Mouse (Mus musculus) liver, embryonic 13.5 days (tissue): Measurements from ENCODE around the gene Ap5s1. TPM values are rescaled to one million over a fixed set of nuclear protein-coding genes. Genes with fewer than 3 reads are reported as not detected.

Experiments
- ATAC-seq: fragments of 200-750 bp; cut with Nextera tagmentation; 2 replicates; pipeline ENCODE4 v1.8.0; 2017; ENCODE audit warnings: low read depth, mild to moderate bottlenecking, moderate number of reproducible peaks, moderate library complexity
- DNase-seq: peaks from one replicate; pipeline ENCODE4 v3.0.0; 2022
- H3K27ac ChIP-seq: fragments of 300-500 bp; sonication (generic); 2 replicates; pipeline ENCODE4 v1.5.1; 2015; ENCODE audit warnings: moderate library complexity, mild to moderate bottlenecking, inconsistent platforms
- H3K27me3 ChIP-seq: fragments of 300-500 bp; sonication (generic); 2 replicates; pipeline ENCODE4 v1.6.1; 2015; ENCODE audit warnings: mild to moderate bottlenecking, inconsistent platforms
- H3K36me3 ChIP-seq: fragments of 300-500 bp; sonication (generic); 2 replicates; pipeline ENCODE4 v1.6.1; 2015; ENCODE audit warnings: mild to moderate bottlenecking, inconsistent platforms
- H3K4me1 ChIP-seq: fragments of 300-500 bp; sonication (generic); replicated peaks from 2 replicates; pipeline ENCODE4 v1.6.1; 2015; ENCODE audit warnings: inconsistent platforms
- H3K4me2 ChIP-seq: fragments of 300-500 bp; sonication (generic); 2 replicates; pipeline ENCODE4 v1.6.1; 2015; ENCODE audit warnings: inconsistent platforms, mild to moderate bottlenecking, moderate library complexity
- H3K4me3 ChIP-seq: fragments of 300-500 bp; sonication (generic); replicated peaks from 2 replicates; pipeline ENCODE4 v1.5.1; 2015; ENCODE audit warnings: mild to moderate bottlenecking, inconsistent platforms
- H3K9ac ChIP-seq: fragments of 300-500 bp; sonication (generic); 2 replicates; pipeline ENCODE4 v1.6.1; 2015; ENCODE audit warnings: mild to moderate bottlenecking, inconsistent platforms
- H3K9me3 ChIP-seq: fragments of 300-500 bp; sonication (generic); replicated peaks from 2 replicates; pipeline ENCODE4 v1.6.1; 2016; ENCODE audit warnings: inconsistent platforms
- WGBS: fragments of 180-500 bp; shearing (Covaris S2); methylation state at CpG from one replicate; pipeline ENCODE4 v1.1.7; 2015; ENCODE audit not compliant: insufficient replicate concordance; 5-methylcytosine and 5-hydroxymethylcytosine counted together
- polyA plus RNA-seq: library from polyadenylated mRNA; unstranded; fragments of >200 nt; fragmentation: Nextera tagmentation; extraction: Ambion mirVana; gene quantifications from 2 replicates; pipeline ENCODE4 v1.2.1, GENCODE M21; 2015

The Ap5s1 gene
- polyA plus RNA-seq, 1 experiment from 2014 or later = 19.7 TPM

DNA sequence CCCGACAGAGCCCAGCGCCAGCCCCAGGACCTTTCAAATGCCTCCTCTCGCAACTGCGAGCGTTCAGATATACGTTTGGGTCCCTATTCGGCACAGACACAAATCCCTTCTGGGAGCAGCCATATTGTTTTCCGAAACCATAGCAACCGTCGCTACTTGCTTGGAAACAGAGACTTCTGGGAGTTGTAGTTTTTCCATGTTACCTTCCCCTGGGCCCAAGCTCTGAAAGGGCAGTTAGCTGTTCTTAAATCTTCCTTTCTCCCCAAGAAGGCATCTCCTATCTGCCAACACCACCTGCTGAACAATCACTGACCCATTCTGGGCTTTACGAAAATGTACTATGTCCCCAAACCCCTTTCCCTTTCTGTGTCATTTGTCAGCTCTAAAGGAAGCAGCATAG is 32.2 kb upstream of the Ap5s1 start:
- peaks cover 13% of the 10 kb centered on the region for H3K36me3 ChIP-seq
- peak overlapping the region; percentile 52 for H3K4me3 ChIP-seq
- H3K27ac ChIP-seq = no peak overlapping the region
- WGBS = 2% methylated on average over 11 of the region's 11 CpGs
- no peaks in the 10 kb centered on the region for H3K9me3 ChIP-seq
- H3K9ac ChIP-seq = no peak overlapping the region
- ATAC-seq (peak; percentile 19; the same call in 1 of the 2 replicates), DNase-seq (no peak)
- H3K4me1 ChIP-seq = peaks cover 78% of the 10 kb centered on the region
- H3K4me2 ChIP-seq = peak overlapping the region; percentile 68
- peaks cover 50% of the 10 kb centered on the region for H3K27me3 ChIP-seq

DNA sequence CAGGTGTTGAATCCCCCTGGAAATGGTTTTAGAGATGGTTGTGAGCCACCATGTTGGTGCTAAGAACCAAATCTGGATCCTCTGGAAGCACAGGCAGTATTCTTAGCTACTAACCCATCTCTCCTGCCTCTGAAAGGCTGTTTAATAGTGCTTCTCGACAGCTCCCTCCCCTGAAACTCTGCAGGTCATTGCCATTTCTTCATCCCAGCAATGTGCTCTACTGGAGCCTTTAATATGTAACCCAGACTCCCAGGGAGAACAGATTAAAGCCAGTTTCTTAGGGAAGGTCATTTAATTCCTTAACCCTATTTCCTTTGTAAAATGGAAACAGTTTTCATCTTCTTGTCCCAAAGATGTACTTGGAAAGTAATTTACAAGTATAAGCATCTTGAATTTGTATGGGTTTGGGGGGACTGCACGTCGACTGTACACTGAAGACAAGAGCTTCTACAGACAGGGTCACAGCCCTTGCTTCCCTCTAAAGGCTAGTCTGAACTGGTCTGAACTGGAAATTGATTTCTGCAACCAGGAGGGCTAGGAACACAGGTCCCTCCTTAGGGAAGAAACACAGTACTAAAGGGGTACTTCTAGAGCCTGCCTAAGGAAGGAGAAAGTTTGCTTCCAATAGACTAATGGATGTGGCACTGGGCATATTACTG is 31.5 kb upstream of the Ap5s1 start:
- peaks cover 13% of the 10 kb centered on the region for H3K36me3 ChIP-seq
- ATAC-seq (no peak), DNase-seq (no peak)
- peaks cover 42% of the 10 kb centered on the region for H3K27me3 ChIP-seq
- H3K9me3 ChIP-seq = no peaks in the 10 kb centered on the region
- peak overlapping the region; percentile 67 for H3K27ac ChIP-seq
- peaks cover 82% of the 10 kb centered on the region for H3K4me1 ChIP-seq
- no peak overlapping the region for H3K4me3 ChIP-seq
- H3K4me2 ChIP-seq = no peak overlapping the region; the same call in 1 of the 2 replicates
- H3K9ac ChIP-seq = no peak overlapping the region
- 73% methylated on average over 3 of the region's 3 CpGs for WGBS

DNA sequence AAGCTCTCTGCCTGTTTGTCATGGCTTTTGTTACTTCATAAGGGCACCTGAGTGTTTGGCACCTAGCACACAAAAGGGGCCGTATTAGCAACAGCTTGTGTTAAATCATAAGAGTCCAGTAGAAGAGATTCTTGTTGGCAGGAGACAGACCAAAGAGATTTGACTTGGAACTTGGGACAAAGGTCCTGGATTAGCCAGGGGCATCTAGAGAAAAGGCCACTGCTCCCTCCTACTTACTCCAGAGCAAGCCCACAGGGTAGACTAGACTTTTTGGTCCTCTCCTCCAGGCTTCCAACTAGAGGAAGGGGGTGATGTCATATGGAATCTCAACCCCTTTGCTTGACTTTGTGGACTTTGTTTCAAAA is 31.0 kb upstream of the Ap5s1 start:
- 91% methylated on average over 1 of the region's 1 CpGs for WGBS
- Histone ChIP-seq H3K4me1 (peaks cover 87% of the 10 kb centered on the region), H3K27me3 (peaks cover 37% of the 10 kb centered on the region), H3K4me2 (no peak overlapping the region), H3K9me3 (no peaks in the 10 kb centered on the region), H3K36me3 (peaks cover 13% of the 10 kb centered on the region), H3K4me3 (no peak overlapping the region), H3K27ac (peak overlapping the region; percentile 67), H3K9ac (peak overlapping the region; percentile 96)
- no peak for ATAC-seq
- DNase-seq = no peak

DNA sequence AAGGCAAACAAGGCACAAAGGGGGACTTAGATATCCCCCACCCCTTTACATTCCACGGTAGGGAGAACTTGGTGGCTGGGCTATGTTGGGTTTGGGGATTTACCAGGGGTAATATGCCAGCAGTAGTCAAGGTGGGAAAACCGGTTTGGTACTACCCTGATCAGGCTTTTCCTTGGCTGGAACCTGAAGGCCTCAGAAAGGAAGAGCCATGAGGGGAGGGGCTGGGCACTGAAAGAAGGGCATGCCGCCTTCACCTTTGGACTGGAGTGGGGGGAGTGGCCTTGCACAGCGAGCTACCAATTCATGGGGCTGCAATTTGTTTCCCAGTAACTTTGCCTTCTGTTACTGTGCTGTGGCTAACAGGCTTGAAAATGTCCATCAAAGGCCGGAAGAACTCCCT is 30.4 kb upstream of the Ap5s1 start:
- ATAC-seq (no peak), DNase-seq (no peak)
- Histone ChIP-seq H3K9me3 (no peaks in the 10 kb centered on the region), H3K4me2 (peak overlapping the region; percentile 98), H3K4me3 (no peak overlapping the region), H3K27me3 (peaks cover 32% of the 10 kb centered on the region), H3K4me1 (peaks cover 83% of the 10 kb centered on the region), H3K36me3 (peaks cover 13% of the 10 kb centered on the region), H3K27ac (peak overlapping the region; percentile 94; the same call in 1 of the 2 replicates), H3K9ac (peak overlapping the region; percentile 96)
- 66% methylated on average over 5 of the region's 5 CpGs for WGBS

DNA sequence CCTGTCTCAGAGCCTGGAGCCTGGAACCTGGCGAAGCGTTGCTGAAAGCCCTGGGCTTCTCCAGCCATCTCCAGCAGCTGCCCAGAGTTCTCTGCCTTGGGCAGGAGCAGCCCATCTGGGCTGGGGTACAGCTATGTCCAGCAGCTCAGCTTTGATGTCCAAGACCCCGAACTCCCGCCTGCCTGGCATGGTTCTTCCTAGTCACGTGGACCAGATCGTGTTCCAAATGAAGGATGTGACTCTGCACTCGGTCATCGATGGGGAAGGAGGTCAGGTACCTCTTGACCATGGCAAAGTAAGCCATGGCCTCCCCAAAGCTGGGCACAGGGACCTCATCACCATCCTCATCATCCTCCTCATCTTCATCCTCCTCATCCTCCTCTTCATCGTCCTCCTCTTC is 28.9 kb upstream of the Ap5s1 start:
- Histone ChIP-seq H3K9ac (peak overlapping the region; percentile 96), H3K36me3 (peaks cover 13% of the 10 kb centered on the region), H3K27me3 (peaks cover 17% of the 10 kb centered on the region), H3K27ac (peak overlapping the region; percentile 94), H3K4me2 (peak overlapping the region; percentile 98), H3K9me3 (no peaks in the 10 kb centered on the region), H3K4me1 (peaks cover 68% of the 10 kb centered on the region), H3K4me3 (peak overlapping the region; percentile 82)
- 85% methylated on average over 9 of the region's 9 CpGs for WGBS
- ATAC-seq (no peak), DNase-seq (no peak)

DNA sequence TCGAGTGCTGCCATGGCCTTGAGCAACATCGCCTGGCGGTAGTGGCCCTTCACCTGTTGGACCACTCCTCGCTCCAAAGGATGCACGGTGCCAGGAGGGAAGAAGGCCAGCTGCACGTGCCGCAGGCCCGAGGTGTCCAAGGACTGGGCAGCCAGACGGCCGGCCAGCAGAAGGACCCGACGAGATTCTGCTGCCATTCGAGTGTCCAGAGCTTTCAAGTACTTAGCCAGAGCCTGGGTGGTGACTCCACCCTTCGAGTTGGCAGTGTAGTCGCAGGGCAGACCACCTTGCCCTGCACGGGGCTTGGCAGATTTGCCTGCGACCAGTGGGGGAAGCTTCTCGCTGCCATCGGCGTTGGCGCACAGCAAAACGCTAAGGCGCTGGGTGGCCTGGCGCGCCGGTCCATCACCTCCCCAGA is 28.0 kb upstream of the Ap5s1 start:
- no peak for DNase-seq
- Histone ChIP-seq H3K27me3 (peaks cover 8% of the 10 kb centered on the region), H3K9me3 (no peaks in the 10 kb centered on the region), H3K36me3 (peaks cover 13% of the 10 kb centered on the region), H3K4me1 (peaks cover 69% of the 10 kb centered on the region), H3K27ac (peak overlapping the region; percentile 94), H3K4me2 (peak overlapping the region; percentile 98), H3K9ac (peak overlapping the region; percentile 96), H3K4me3 (peak overlapping the region; percentile 82)
- ATAC-seq = peak; percentile 3; the same call in 1 of the 2 replicates
- WGBS = 51% methylated on average over 26 of the region's 26 CpGs

DNA sequence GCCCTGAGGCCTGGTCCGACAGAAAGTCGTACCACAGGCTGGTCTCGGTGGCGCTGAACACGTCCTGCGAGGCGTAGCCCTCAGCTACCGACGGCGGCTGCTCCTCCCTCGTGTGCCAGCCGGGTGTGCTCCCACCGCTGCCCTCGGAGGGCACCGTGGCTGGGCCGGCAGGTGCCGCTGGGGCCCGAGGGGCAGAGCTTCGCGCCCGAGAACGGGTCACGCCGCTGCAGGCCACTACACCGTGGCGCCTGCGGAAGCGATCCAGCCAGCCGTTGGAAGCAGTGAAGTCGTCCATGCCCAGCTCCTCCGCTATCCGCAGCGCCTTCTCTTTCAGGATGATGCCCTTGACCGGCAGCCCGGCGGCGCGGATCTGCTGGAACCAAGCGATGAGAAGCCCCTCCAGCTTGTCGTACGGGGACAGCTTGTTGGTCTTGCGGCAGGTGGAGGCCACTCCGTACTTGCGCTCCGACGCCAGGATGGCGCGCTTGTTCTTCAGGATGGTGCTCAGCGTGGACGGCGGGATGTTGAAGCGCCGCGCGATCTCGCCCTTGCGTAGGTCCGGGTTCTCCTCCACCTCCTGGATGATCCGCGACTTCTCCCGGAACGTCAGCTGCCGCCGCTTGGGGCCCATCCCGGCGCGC is 27.5 kb upstream of the Ap5s1 start:
- Histone ChIP-seq H3K27ac (peak overlapping the region; percentile 94), H3K4me3 (peak overlapping the region; percentile 82), H3K4me1 (peaks cover 65% of the 10 kb centered on the region), H3K36me3 (peaks cover 13% of the 10 kb centered on the region), H3K27me3 (peaks cover 3% of the 10 kb centered on the region), H3K4me2 (peak overlapping the region; percentile 98), H3K9ac (peak overlapping the region; percentile 96), H3K9me3 (no peaks in the 10 kb centered on the region)
- 1% methylated on average over 67 of the region's 67 CpGs for WGBS
- ATAC-seq (peak; percentile 67), DNase-seq (peak; percentile 53)

DNA sequence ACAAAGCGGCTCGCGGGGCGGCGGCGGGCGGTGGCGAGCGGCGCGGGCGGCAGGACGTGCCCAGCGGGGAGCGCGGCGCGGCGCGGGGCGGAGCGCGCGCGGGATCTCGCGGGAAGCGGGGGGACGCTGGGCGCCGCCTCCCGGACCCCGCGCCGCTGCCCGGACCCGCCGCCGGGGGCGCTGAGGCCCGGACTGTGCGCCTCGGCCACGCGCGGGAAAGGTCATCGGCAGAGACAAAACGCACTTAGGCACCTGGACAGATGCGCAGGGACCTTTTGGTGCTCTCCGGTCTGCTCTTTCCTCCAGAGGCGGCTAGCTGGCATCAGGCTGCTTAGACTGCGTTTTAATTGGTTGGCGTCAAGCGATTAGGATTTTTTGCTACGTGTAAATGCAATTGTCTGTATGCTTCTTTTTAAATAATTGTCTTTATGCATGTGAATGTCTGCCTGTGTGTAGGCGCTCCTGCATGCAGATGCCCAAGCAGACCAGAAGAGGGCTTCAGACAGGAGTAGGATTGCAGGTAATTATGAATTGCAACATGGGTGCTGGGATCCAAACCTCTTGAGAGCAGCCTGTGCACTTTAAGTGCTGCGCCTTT is 26.8 kb upstream of the Ap5s1 start, which contains the start of gene Cenpb:
Gene Cenpb, minus strand, starts transcription at position 78 of the 598 bp plus-strand sequence.
- peak within 1 kb of the TSS; percentile 96 for H3K9ac ChIP-seq
- peak within 1 kb of the TSS; percentile 82 for H3K4me3 ChIP-seq
- H3K9me3 ChIP-seq = no peaks in the 10 kb centered on the region
- 3% methylated on average over 51 of the region's 57 CpGs for WGBS
- H3K4me2 ChIP-seq = peak within 1 kb of the TSS; percentile 98
- H3K36me3 ChIP-seq = peaks cover 13% of the 10 kb centered on the region
- ATAC-seq = peak; percentile 83
- DNase-seq = peak; percentile 72
- no peaks in the 10 kb centered on the region for H3K27me3 ChIP-seq
- H3K27ac ChIP-seq = peak within 1 kb of the TSS; percentile 94
- H3K4me1 ChIP-seq = peaks cover 57% of the 10 kb centered on the region

DNA sequence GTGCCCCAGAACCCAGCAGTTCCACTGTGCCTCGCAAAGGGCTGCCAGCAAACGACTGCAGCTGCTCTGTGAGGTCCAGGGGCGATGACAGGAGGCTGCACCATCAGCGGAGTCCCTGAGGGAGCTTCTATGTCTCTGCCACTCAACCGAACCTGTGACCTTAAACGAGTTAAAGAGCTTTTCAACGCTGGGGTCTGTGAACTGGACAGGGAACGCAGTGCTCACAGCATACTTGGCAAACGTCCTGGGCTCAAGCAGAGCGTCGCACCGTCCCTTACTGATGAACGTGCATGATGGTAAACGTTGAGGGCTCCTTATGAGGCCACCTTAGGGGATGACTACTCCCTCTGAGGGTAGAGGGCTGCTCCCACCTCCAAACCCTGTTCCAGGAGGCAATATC is 20.5 kb upstream of the Ap5s1 start:
- Histone ChIP-seq H3K4me2 (peak overlapping the region; percentile 82), H3K27me3 (no peaks in the 10 kb centered on the region), H3K9me3 (no peaks in the 10 kb centered on the region), H3K4me1 (peaks cover 57% of the 10 kb centered on the region), H3K9ac (peak overlapping the region; percentile 97), H3K36me3 (peaks cover 31% of the 10 kb centered on the region), H3K27ac (peak overlapping the region; percentile 98), H3K4me3 (peak overlapping the region; percentile 92)
- DNase-seq = no peak
- WGBS = 2% methylated on average over 14 of the region's 14 CpGs
- peak; percentile 52 for ATAC-seq

DNA sequence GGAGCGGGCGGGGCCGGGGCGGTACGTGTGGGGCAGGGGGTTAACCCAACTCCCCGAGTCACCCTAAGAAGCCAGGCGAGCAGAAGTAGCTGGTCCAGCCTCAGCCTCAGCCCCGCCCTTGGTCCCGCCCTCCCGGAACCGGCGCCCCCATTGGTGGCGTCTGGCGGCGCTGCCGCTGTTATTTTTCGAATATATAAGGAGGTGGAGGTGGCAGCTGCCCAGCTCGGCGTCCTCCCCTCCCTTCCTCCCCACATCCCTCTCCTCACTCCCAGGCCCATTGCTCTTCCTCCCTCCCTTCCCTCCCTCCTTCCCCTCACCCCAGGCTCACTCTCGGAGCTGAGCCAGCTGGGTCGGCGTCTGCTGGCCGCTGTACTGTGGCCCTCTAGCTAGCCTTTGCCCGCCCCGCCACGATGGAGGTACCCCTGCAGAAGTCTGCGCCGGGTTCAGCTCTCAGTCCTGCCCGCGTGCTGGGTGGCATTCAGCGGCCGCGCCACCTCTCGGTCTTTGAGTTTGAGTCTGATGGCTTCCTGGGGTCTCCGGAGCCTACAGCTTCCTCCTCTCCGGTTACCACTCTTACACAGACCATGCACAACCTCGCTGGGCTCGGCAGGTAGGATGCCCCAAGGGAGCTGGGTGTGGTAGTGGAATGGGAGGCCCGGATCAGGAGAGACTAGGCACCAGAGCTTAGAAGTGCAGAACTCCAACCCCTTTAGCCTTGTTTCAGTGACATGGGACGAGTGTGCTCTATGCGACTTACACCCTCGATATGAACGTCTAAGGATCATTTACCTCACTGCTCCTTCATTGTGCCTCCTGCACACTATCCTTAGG is 19.9 kb upstream of the Ap5s1 start, which contains the start of the genes Cdc25b and Spef1:
Gene Cdc25b, plus strand, starts transcription at position 179 of the 831 bp plus-strand sequence.
Gene Spef1, minus strand, starts transcription at position 512 of the 831 bp plus-strand sequence.
- Histone ChIP-seq H3K36me3 (peaks cover 37% of the 10 kb centered on the region), H3K4me2 (peak within 1 kb of the TSS; percentile 82), H3K27me3 (no peaks in the 10 kb centered on the region), H3K27ac (peak within 1 kb of the TSS; percentile 98), H3K4me1 (peaks cover 63% of the 10 kb centered on the region), H3K4me3 (peak within 1 kb of the TSS; percentile 92), H3K9ac (peak within 1 kb of the TSS; percentile 97), H3K9me3 (no peaks in the 10 kb centered on the region)
- ATAC-seq (peak; percentile 86), DNase-seq (peak; percentile 86)
- under 1% methylated on average over 42 of the region's 43 CpGs for WGBS

DNA sequence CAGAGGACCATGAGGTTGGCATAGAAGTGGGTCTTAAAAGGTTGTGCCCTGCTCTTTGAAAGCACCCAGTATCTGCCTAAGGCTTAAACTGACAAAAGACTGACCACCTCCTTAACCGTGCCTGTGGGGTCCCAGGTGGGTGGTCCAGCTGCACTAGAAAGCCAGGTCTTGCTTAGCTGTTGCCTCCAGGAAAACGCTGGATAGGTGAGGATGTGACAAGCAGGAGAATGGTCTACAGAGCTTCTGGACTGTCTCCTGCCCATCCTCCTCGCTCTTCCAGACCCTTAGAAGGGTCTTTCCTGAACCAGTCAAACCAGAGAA is 19.3 kb upstream of the Ap5s1 start:
- Histone ChIP-seq H3K27ac (peak overlapping the region; percentile 98), H3K27me3 (no peaks in the 10 kb centered on the region)
- no peak for ATAC-seq

More for the DNA sequence above, 19.3 kb upstream of the Ap5s1 start:
- Histone ChIP-seq H3K36me3 (peaks cover 43% of the 10 kb centered on the region), H3K4me1 (peaks cover 63% of the 10 kb centered on the region), H3K9me3 (no peaks in the 10 kb centered on the region), H3K4me2 (peak overlapping the region; percentile 82), H3K4me3 (peak overlapping the region; percentile 92), H3K9ac (peak overlapping the region; percentile 97)
- WGBS = 26% methylated on average over 3 of the region's 3 CpGs
- DNase-seq = no peak
